Mouse (Mus musculus): ENCODE measurements around the gene Plekhd1.

DNA sequence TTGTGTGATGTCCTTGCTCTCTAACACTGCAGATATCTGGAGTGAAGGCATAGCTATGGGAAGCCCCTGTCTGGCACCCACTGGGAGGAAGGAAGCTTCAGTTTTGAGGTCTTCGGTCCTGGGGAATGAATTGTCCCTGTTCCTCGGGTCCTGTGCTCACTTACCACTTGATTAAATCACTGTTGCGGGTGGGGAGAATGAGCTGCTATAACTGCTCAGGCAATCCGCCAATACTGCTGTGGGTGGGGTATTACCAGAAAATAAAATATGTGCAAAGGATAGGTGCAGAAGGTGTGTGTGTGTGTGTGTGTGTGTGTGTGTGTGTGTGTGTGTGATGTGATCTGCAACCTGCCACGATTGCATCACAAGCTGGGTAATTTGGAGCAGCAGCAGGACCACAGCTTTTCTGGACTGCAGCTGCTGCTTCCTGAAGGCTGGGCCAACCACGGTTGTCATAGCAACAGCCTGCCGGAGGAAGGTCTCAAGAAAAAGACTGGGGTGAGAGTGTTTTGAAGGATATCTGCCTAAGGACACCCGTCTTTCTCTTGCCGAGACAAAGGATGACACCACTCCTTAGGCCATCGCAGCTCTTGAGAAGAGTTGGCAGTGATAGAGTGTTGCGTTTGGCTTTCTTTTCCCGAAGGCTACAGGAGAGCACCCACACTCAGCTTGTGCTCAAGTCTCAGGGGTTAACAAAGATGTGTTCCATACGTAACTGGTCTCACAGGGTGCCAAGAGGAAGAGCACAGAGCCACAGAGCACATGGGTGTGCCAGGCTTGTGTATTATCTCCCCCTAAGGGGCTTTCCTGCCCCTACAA is 44.3 kb downstream of the Plekhd1 start:
- no peak for TF ChIP-seq CTCF (IDR thresholded peaks at IDR 0.05; ENCODE audit: low read depth)
- TF ChIP-seq EP300 (IDR thresholded peaks at IDR 0.05; ENCODE audit: low read depth), result no peak

Data from liver, embryonic 14.5 days (tissue).